In genomic region chr1:191183163-191184065, GRCm38 (mm10) we compare ENCODE assay signal across 8 mouse cellular contexts. TPM values are rescaled to one million over a fixed set of nuclear protein-coding genes. Genes with fewer than 3 reads are reported as not detected.
A peak's percentile ranks its signal among the peaks of the same experiment; 100 is the strongest.
DNase-seq lines count a peak whose midpoint lies in the region; ATAC-seq lines count a peak whose summit lies in the region.

No protein-coding gene starts in this region.

- peak overlapping the region; percentile 56 for H3K4me3 ChIP-seq in intestine, embryonic 15.5 days (replicated peaks)

- H3K9ac ChIP-seq in intestine, embryonic 15.5 days, result peak overlapping the region; percentile 62

- intact Hi-C loops in gastrocnemius, postnatal 36 days (cut with DNase I), result loop anchor here (2.0 kb wide), 1 partner anchor 41 kb away; no protein-coding TSS in a partner anchor
- intact Hi-C loops in left cerebral cortex, postnatal 14 days (cut with DNase I), result loop anchor here (5.0 to 10.0 kb wide), 2 partner anchors 81 to 91 kb away; no protein-coding TSS in a partner anchor

- peak; percentile 100 for DNase-seq in adrenal gland, postnatal 10 days
- peak; percentile 92 for DNase-seq in embryo, embryonic 9.5 days (ENCODE audit: extremely low spot score)
- peak; percentile 97 to 99 for DNase-seq in gastrocnemius, postnatal 36 days
- DNase-seq in left cerebral cortex, postnatal 14 days (ENCODE audit: low spot score in 2 of 2), result peak; percentile 79 to 89
- DNase-seq in right cerebral cortex, postnatal 14 days, result peak; percentile 82
- DNase-seq in urinary bladder, postnatal 25 days (ENCODE audit: low spot score), result peak; percentile 97

- under 1% methylated on average over 67 of the region's 67 CpGs for WGBS in intestine, embryonic 15.5 days

- H3K27ac ChIP-seq in intestine, embryonic 15.5 days, result peak overlapping the region; percentile 67

- peaks cover 47% of the 10 kb centered on the region for H3K4me1 ChIP-seq in intestine, embryonic 15.5 days (replicated peaks)

- peaks cover 27% of the 10 kb centered on the region for H3K27me3 ChIP-seq in intestine, embryonic 15.5 days (replicated peaks)

- H3K4me2 ChIP-seq in intestine, embryonic 15.5 days (replicated peaks), result peak overlapping the region; percentile 98

- no peaks in the 10 kb centered on the region for H3K36me3 ChIP-seq in intestine, embryonic 15.5 days

- ATAC-seq in intestine, embryonic 15.5 days, result peak; percentile 90
- ATAC-seq in megakaryocyte-erythroid progenitor cell, adult 5-6 weeks (replicated peaks; ENCODE audit: low FRiP score, low TSS enrichment, poor library complexity, severe bottlenecking), result peak; percentile 83

- H3K9me3 ChIP-seq in intestine, embryonic 15.5 days, result no peaks in the 10 kb centered on the region

RNA-seq across cellular contexts. Expression of gene Fam71a, which starts 18.8 kb away (rescaled TPM):
- not detected for total RNA-seq in adrenal gland, postnatal 10 days (2021)
- total RNA-seq in gastrocnemius, postnatal 36 days (2021), result not detected
- not detected in 2 replicates for polyA plus RNA-seq in intestine, embryonic 15.5 days (2015; fragmentation: Nextera tagmentation; extraction: Ambion mirVana)
- total RNA-seq in left cerebral cortex, postnatal 14 days (2021), result not detected
- not detected in 2 replicates for total RNA-seq in megakaryocyte-erythroid progenitor cell, adult 5-6 weeks (2014; fragmentation: Nextera tagmentation)
- 0.11 and 0.42 TPM in 2 replicates for total RNA-seq in megakaryocyte-erythroid progenitor cell, adult 5-6 weeks (2017)

RNA-seq across cellular contexts. Expression of gene Atf3, which starts 34.4 kb away (rescaled TPM):
- 1 to 10 TPM; 1.2 to 5.4 TPM for total RNA-seq in adrenal gland, postnatal 10 days (2021)
- 10 to 100 TPM; 11.9 to 18.8 TPM for total RNA-seq in gastrocnemius, postnatal 36 days (2021)
- polyA plus RNA-seq in intestine, embryonic 15.5 days (2015; fragmentation: Nextera tagmentation; extraction: Ambion mirVana), result 4.1 and 4.9 TPM in 2 replicates
- total RNA-seq in left cerebral cortex, postnatal 14 days (2021), result under 1 TPM; 0.51 to 0.59 TPM
- total RNA-seq in megakaryocyte-erythroid progenitor cell, adult 5-6 weeks (2014; fragmentation: Nextera tagmentation), result not detected in 2 replicates
- 16.7 and 18.5 TPM in 2 replicates for total RNA-seq in megakaryocyte-erythroid progenitor cell, adult 5-6 weeks (2017)

Comparison
In these comparisons a context has a peak if more than half of its experiments do, and no peak if none do; other contexts are left out.
1. Peak in every context shown above with its lines: DNase-seq, ATAC-seq, H3K4me3 ChIP-seq and H3K27ac ChIP-seq.